Mouse (Mus musculus) megakaryocyte, embryonic 14.5 days (primary cell): Measurements from ENCODE around the gene Cyb561.

ENCODE experiments used
- FLI1 ChIP-seq: IDR thresholded peaks from 2 replicates; pipeline ENCODE4 v1.6.1; 2012; ENCODE audit warnings: low read length, inconsistent platforms, mixed read lengths
- GATA1 ChIP-seq: IDR thresholded peaks from 3 replicates; pipeline ENCODE4 v1.6.1; 2012; ENCODE audit warnings: mixed read lengths, low read length, inconsistent platforms, borderline replicate concordance

GRCm38 (mm10) chr11:105957501-105957900 is 4.4 kb upstream of the Cyb561 start:
- no peak for TF ChIP-seq GATA1
- no peak for TF ChIP-seq FLI1
